Mouse (Mus musculus) liver, embryonic 14.5 days (tissue): ENCODE measurements around the gene Map2. TPM values are rescaled to one million over a fixed set of nuclear protein-coding genes. Genes with fewer than 3 reads are reported as not detected.

Source experiments
- ATAC-seq: fragments of 200-750 bp; cut with Nextera tagmentation; 2 replicates; pipeline ENCODE4 v1.8.0; 2017; ENCODE audit warnings: moderate number of reproducible peaks, mild to moderate bottlenecking, moderate library complexity; ENCODE audit not compliant: insufficient read depth
- DNase-seq, 3 experiments: peaks; one replicate each; pipeline ENCODE4 v3.0.0-alpha.2; 2012 to 2013; ENCODE audit warnings: low read depth in 3 of 3, low spot score in 3 of 3
- H3K27ac ChIP-seq: fragments of 300-500 bp; sonication (generic); 2 replicates; pipeline ENCODE4 v1.5.1; 2014; ENCODE audit warnings: moderate library complexity, mild to moderate bottlenecking, control low read depth, inconsistent platforms
- H3K27me3 ChIP-seq: fragments of 300-500 bp; sonication (generic); 2 replicates; pipeline ENCODE4 v1.6.1; 2014; ENCODE audit warnings: mild to moderate bottlenecking, low read length, moderate library complexity; ENCODE audit not compliant: control insufficient read depth, insufficient read depth
- H3K36me3 ChIP-seq: fragments of 300-500 bp; sonication (generic); replicated peaks from 2 replicates; pipeline ENCODE4 v1.6.1; 2014; ENCODE audit warnings: low read depth; ENCODE audit not compliant: control insufficient read depth, insufficient read depth
- H3K4me1 ChIP-seq, 2 experiments: fragments of 200-500 bp in 1 of 2; fragments of 300-500 bp in 1 of 2; sonication (generic) in 1 of 2; replicated peaks; 2 replicates each; pipeline ENCODE4 v1.6.1; 2012 to 2014; ENCODE audit warnings: antibody characterized with exemption in 1 of 2, inconsistent platforms in 1 of 2, low read length in 1 of 2; ENCODE audit not compliant: control insufficient read depth in 2 of 2, insufficient read depth in 2 of 2
- H3K4me2 ChIP-seq: fragments of 300-500 bp; sonication (generic); 2 replicates; pipeline ENCODE4 v1.6.1; 2014; ENCODE audit warnings: low read depth, mild to moderate bottlenecking, control low read depth, moderate library complexity
- H3K4me3 ChIP-seq, 2 experiments: fragments of 200-500 bp in 1 of 2; fragments of 300-500 bp in 1 of 2; sonication (generic) in 1 of 2; 2 replicates each; pipeline ENCODE4 v1.5.1; 2012 to 2014; ENCODE audit warnings: low read depth in 2 of 2, low read length in 2 of 2, mild to moderate bottlenecking in 2 of 2, control low read depth in 1 of 2, inconsistent platforms in 1 of 2, moderate library complexity in 1 of 2; ENCODE audit not compliant: insufficient read depth in 1 of 2
- H3K9ac ChIP-seq: fragments of 300-500 bp; sonication (generic); replicated peaks from 2 replicates; pipeline ENCODE4 v1.6.1; 2014; ENCODE audit warnings: mild to moderate bottlenecking, control low read depth, moderate library complexity
- H3K9me3 ChIP-seq: fragments of 300-500 bp; sonication (generic); 2 replicates; pipeline ENCODE4 v1.6.1; 2016; ENCODE audit warnings: low read length, mixed read lengths; ENCODE audit not compliant: control insufficient read depth
- CTCF ChIP-seq: IDR thresholded peaks from 2 replicates; pipeline ENCODE4 v1.5.1; 2016; ENCODE audit warnings: antibody characterized with exemption, low read depth, control low read depth
- EP300 ChIP-seq: IDR thresholded peaks from 2 replicates; pipeline ENCODE4 v1.6.1; 2016; ENCODE audit warnings: antibody characterized with exemption, low read depth
- WGBS: fragments of 180-500 bp; shearing (Covaris S2); extraction: QIAGEN DNeasy Blood & Tissue Kit; methylation state at CpG from one replicate; pipeline ENCODE4 v1.1.7; 2014; ENCODE audit not compliant: insufficient replicate concordance; 5-methylcytosine and 5-hydroxymethylcytosine counted together
- polyA plus RNA-seq, 2 experiments: library from polyadenylated mRNA; depleted of rRNA in 1 of 2; stranded (reverse) in 1 of 2; unstranded in 1 of 2; fragments of >200 nt; fragmentation: Nextera tagmentation in 1 of 2; extraction: Ambion mirVana in 1 of 2; gene quantifications; 2 replicates each; pipeline versions ENCODE4 v1.2.1 to v1.2.3; 2012 to 2014

The Map2 gene
- polyA plus RNA-seq, 2 experiments = 0.62 to 0.64 TPM

DNA sequence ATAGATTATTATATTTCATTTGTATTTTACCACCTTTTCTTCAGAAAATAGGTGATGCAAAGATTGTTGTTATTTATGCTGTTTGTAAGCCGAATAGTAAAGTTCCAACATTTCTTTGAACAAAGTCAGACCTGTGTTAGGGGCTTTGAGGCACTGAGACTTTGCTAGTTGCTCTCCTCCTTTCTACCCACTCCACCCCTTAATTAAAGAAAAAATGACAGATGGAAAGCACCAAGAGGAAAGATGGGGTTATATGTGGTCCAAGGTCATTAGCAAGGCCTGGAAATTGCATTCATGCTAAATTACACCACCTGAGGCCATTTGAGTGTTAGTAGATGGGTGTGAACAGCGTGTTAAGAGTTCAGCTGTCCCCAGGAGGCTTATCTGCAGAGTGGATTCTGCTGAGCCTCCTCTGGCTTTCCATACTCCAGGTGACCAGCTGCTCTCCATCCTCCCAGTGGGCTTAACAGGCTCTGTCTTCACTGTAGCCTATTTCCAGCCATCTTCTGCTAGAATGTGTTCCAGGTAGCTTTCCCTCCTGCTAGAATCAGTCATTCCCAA lies 160.7 kb downstream of the Map2 start:
- H3K4me2 ChIP-seq = no peak overlapping the region
- WGBS = 42% methylated on average over 2 of the region's 2 CpGs
- H3K36me3 ChIP-seq = no peaks in the 10 kb centered on the region
- H3K9ac ChIP-seq = no peak overlapping the region
- no peak for TF ChIP-seq EP300
- no peak for TF ChIP-seq CTCF
- ATAC-seq = no peak
- H3K4me1 ChIP-seq = no peaks in the 10 kb centered on the region
- no peak for DNase-seq
- no peaks in the 10 kb centered on the region for H3K9me3 ChIP-seq
- no peak overlapping the region for H3K27ac ChIP-seq
- H3K4me3 ChIP-seq = no peak overlapping the region
- H3K27me3 ChIP-seq = no peaks in the 10 kb centered on the region

DNA sequence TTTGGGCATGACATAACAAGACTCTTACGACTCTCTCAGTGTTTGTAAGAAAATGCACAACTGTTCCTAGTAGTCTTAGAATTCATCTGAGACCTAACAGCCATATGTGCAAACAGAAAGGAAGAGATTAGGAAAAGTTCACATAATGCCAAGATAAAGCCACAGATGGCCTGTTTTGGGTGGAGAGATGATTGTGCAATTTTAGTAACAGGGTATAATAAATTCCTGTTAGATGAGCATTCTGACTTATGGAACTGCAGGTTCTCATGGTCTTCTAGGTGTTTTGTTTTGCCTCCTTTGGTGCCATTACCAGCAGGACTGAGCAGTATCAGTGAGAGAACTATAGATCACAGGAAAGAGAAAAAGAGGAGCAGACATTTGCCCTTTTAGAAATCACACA lies 164.1 kb downstream of the Map2 start:
- Histone ChIP-seq H3K4me3 (no peak overlapping the region), H3K36me3 (no peaks in the 10 kb centered on the region), H3K9me3 (no peaks in the 10 kb centered on the region), H3K27ac (no peak overlapping the region), H3K9ac (no peak overlapping the region), H3K27me3 (no peaks in the 10 kb centered on the region), H3K4me1 (no peaks in the 10 kb centered on the region), H3K4me2 (no peak overlapping the region)
- WGBS = 38% methylated on average over 1 of the region's 1 CpGs
- ATAC-seq = no peak
- no peak for TF ChIP-seq CTCF
- TF ChIP-seq EP300 = no peak
- no peak for DNase-seq

GRCm38 (mm10) chr1:66348404-66349165 lies 173.5 kb downstream of the Map2 start:
- Histone ChIP-seq H3K4me2 (no peak overlapping the region), H3K36me3 (no peaks in the 10 kb centered on the region), H3K9me3 (no peaks in the 10 kb centered on the region), H3K27me3 (no peaks in the 10 kb centered on the region), H3K27ac (no peak overlapping the region), H3K4me3 (no peak overlapping the region), H3K4me1 (no peaks in the 10 kb centered on the region), H3K9ac (no peak overlapping the region)
- no peak for DNase-seq
- ATAC-seq = no peak
- 55% methylated on average over 8 of the region's 8 CpGs for WGBS
- TF ChIP-seq CTCF = no peak
- TF ChIP-seq EP300 = no peak

GRCm38 (mm10) chr1:66349166-66349835 lies 174.2 kb downstream of the Map2 start:
- Histone ChIP-seq H3K9ac (no peak overlapping the region), H3K36me3 (no peaks in the 10 kb centered on the region), H3K4me1 (no peaks in the 10 kb centered on the region), H3K27ac (no peak overlapping the region), H3K4me2 (no peak overlapping the region), H3K27me3 (no peaks in the 10 kb centered on the region), H3K4me3 (no peak overlapping the region), H3K9me3 (no peaks in the 10 kb centered on the region)
- 65% methylated on average over 3 of the region's 3 CpGs for WGBS
- no peak for TF ChIP-seq EP300
- no peak for TF ChIP-seq CTCF
- no peak for ATAC-seq
- DNase-seq = no peak

DNA sequence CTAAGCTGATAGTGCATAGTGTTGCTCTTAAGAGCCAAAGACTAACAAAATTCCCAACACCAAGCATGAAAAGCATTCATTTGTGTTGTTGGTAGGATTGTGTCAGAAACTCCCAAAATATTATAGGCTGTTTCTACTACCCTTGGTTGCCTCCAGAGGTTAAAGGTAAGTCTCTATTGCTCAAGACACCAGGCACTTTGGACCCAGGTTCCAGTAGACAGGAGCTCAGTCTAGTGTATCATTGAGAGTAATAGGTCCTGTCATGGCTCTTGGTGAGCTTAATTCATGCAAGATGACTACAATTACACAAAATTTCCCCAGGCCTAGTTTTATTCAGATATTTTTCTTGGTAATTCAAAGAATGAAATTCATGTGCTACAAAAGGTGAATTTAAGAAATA lies 176.3 kb downstream of the Map2 start:
- Histone ChIP-seq H3K4me1 (no peaks in the 10 kb centered on the region), H3K27me3 (no peaks in the 10 kb centered on the region), H3K9ac (no peak overlapping the region), H3K27ac (no peak overlapping the region), H3K4me2 (no peak overlapping the region), H3K36me3 (no peaks in the 10 kb centered on the region), H3K9me3 (no peaks in the 10 kb centered on the region), H3K4me3 (no peak overlapping the region)
- ATAC-seq = no peak
- TF ChIP-seq CTCF = no peak
- no peak for TF ChIP-seq EP300
- DNase-seq = no peak
